Mouse (Mus musculus) spleen, adult 12 weeks (tissue): ENCODE measurements around the gene Olfr624.
"Not testable (repeated sequence)": the region's sequence is repeated elsewhere in the genome, so short reads cannot be mapped to it uniquely, and the experiment has no call there.

ENCODE experiments used
- DNase-seq: peaks from one replicate; pipeline ENCODE4 v3.0.0; 2022; ENCODE audit warnings: low spot score

The Olfr624 gene

GRCm38 (mm10) chr7:103671091-103671490 lies at the start of gene Olfr624:
TSS of gene Olfr624 (minus strand) at chr7:103671191.
- DNase-seq: no peak

- not testable (repeated sequence) for DNase-seq
Observed at GRCm38 (mm10) chr7:103716398-103716797, 45.4 kb upstream of the Olfr624 start.

GRCm38 (mm10) chr7:103714371-103714770 lies 43.4 kb upstream of the Olfr624 start, which contains the start of gene Olfr243:
TSS of gene Olfr243 (plus strand) at chr7:103714671.
- no peak for DNase-seq

- no peak for DNase-seq
Observed at GRCm38 (mm10) chr7:103712024-103712423, 41.0 kb upstream of the Olfr624 start.

- DNase-seq: no peak
Observed at GRCm38 (mm10) chr7:103699469-103699868, 28.5 kb upstream of the Olfr624 start.

GRCm38 (mm10) chr7:103682420-103682819 lies 11.4 kb upstream of the Olfr624 start, which contains the start of gene Olfr625-ps1:
TSS of gene Olfr625-ps1 (plus strand) at chr7:103682720.
- DNase-seq: no peak

GRCm38 (mm10) chr7:103663598-103663997 lies 7.4 kb downstream of the Olfr624 start, which contains the start of gene Olfr623:
TSS of gene Olfr623 (minus strand) at chr7:103663698.
- DNase-seq: no peak

GRCm38 (mm10) chr7:103644070-103644469 lies 26.9 kb downstream of the Olfr624 start:
- no peak for DNase-seq

- no peak for DNase-seq
Observed at GRCm38 (mm10) chr7:103642602-103643001, 28.4 kb downstream of the Olfr624 start, which contains the start of gene Olfr622. TSS of gene Olfr622 (minus strand) at chr7:103642702.

- DNase-seq: no peak
Observed at GRCm38 (mm10) chr7:103636795-103637194, 34.2 kb downstream of the Olfr624 start.
